Mouse (Mus musculus) hindbrain, embryonic 13.5 days (tissue): ENCODE results near the gene Gm36864. TPM values are rescaled to one million over a fixed set of nuclear protein-coding genes. Genes with fewer than 3 reads are reported as not detected.
"Not testable (repeated sequence)": the region's sequence is repeated elsewhere in the genome, so short reads cannot be mapped to it uniquely, and the experiment has no call there.

Source experiments
- ATAC-seq: fragments of 200-750 bp; cut with Nextera tagmentation; 2 replicates; pipeline ENCODE4 v1.8.0; 2017; ENCODE audit warnings: moderate TSS enrichment; ENCODE audit not compliant: low FRiP score
- H3K27ac ChIP-seq: fragments of 300-500 bp; sonication (generic); 2 replicates; pipeline ENCODE4 v1.5.1; 2015; ENCODE audit warnings: inconsistent platforms, mild to moderate bottlenecking, moderate library complexity
- H3K27me3 ChIP-seq: fragments of 300-500 bp; sonication (generic); 2 replicates; pipeline ENCODE4 v1.6.1; 2015; ENCODE audit warnings: mild to moderate bottlenecking, inconsistent platforms
- H3K36me3 ChIP-seq: fragments of 300-500 bp; sonication (generic); 2 replicates; pipeline ENCODE4 v1.6.1; 2015; ENCODE audit warnings: mild to moderate bottlenecking, inconsistent platforms
- H3K4me1 ChIP-seq: fragments of 300-500 bp; sonication (generic); replicated peaks from 2 replicates; pipeline ENCODE4 v1.6.1; 2015; ENCODE audit warnings: inconsistent platforms
- H3K4me2 ChIP-seq: fragments of 300-500 bp; sonication (generic); 2 replicates; pipeline ENCODE4 v1.6.1; 2015; ENCODE audit warnings: inconsistent platforms, mild to moderate bottlenecking, moderate library complexity
- H3K4me3 ChIP-seq: fragments of 300-500 bp; sonication (generic); 2 replicates; pipeline ENCODE4 v1.5.1; 2015; ENCODE audit warnings: mild to moderate bottlenecking, inconsistent platforms
- H3K9ac ChIP-seq: fragments of 300-500 bp; sonication (generic); 2 replicates; pipeline ENCODE4 v1.6.1; 2015; ENCODE audit warnings: mild to moderate bottlenecking, inconsistent platforms
- H3K9me3 ChIP-seq: fragments of 300-500 bp; sonication (generic); 2 replicates; pipeline ENCODE4 v1.6.1; 2016; ENCODE audit warnings: inconsistent platforms
- WGBS: fragments of 180-500 bp; shearing (Covaris S2); methylation state at CpG from one replicate; pipeline ENCODE4 v1.1.7; 2015; 5-methylcytosine and 5-hydroxymethylcytosine counted together
- polyA plus RNA-seq: library from polyadenylated mRNA; unstranded; fragments of >200 nt; fragmentation: Nextera tagmentation; extraction: Ambion mirVana; gene quantifications from 2 replicates; pipeline ENCODE4 v1.2.1, GENCODE M21; 2015

Gm36864 gene
- polyA plus RNA-seq, 1 experiment from 2014 or later, result not detected

GRCm38 (mm10) chr7:44241163-44241562 lies 5.2 kb downstream of the Gm36864 start:
- Histone ChIP-seq H3K9me3 (no peaks in the 10 kb centered on the region), H3K27ac (no peak overlapping the region), H3K4me2 (no peak overlapping the region), H3K9ac (no peak overlapping the region), H3K36me3 (no peaks in the 10 kb centered on the region), H3K4me3 (no peak overlapping the region), H3K27me3 (peaks cover 6% of the 10 kb centered on the region; the same call in 1 of the 2 replicates), H3K4me1 (peaks cover 11% of the 10 kb centered on the region)
- ATAC-seq, result no peak
- 74% methylated on average over 2 of the region's 2 CpGs for WGBS

GRCm38 (mm10) chr7:44244080-44244479 lies 8.1 kb downstream of the Gm36864 start:
- H3K4me3 ChIP-seq, result no peak overlapping the region
- peaks cover 28% of the 10 kb centered on the region for H3K4me1 ChIP-seq
- no peak for ATAC-seq
- H3K9me3 ChIP-seq, result no peaks in the 10 kb centered on the region
- H3K27ac ChIP-seq, result no peak overlapping the region
- H3K4me2 ChIP-seq, result no peak overlapping the region
- peaks cover 6% of the 10 kb centered on the region; the same call in 1 of the 2 replicates for H3K27me3 ChIP-seq
- H3K9ac ChIP-seq, result no peak overlapping the region
- WGBS, result 42% methylated on average over 1 of the region's 1 CpGs
- peaks cover 11% of the 10 kb centered on the region for H3K36me3 ChIP-seq

GRCm38 (mm10) chr7:44246055-44246983 lies 10.3 kb downstream of the Gm36864 start, which contains the start of the genes 1700028J19Rik and 2410002F23Rik:
Gene 1700028J19Rik (minus strand): TSS chr7:44246695.
Gene 2410002F23Rik (plus strand): TSS chr7:44246722.
- peak within 1 kb of the TSS; percentile 95 for H3K9ac ChIP-seq
- H3K4me3 ChIP-seq, result peak within 1 kb of the TSS; percentile 78
- under 1% methylated on average over 62 of the region's 62 CpGs for WGBS
- ATAC-seq, result peak; percentile 85
- H3K36me3 ChIP-seq, result peaks cover 33% of the 10 kb centered on the region
- H3K27ac ChIP-seq, result peak within 1 kb of the TSS; percentile 94
- peaks cover 39% of the 10 kb centered on the region for H3K4me1 ChIP-seq
- H3K4me2 ChIP-seq, result peak within 1 kb of the TSS; percentile 82
- no peaks in the 10 kb centered on the region for H3K9me3 ChIP-seq
- peaks cover 6% of the 10 kb centered on the region; the same call in 1 of the 2 replicates for H3K27me3 ChIP-seq

- WGBS, result under 1% methylated on average over 23 of the region's 23 CpGs
- H3K9ac ChIP-seq, result peak overlapping the region; percentile 95
- peak overlapping the region; percentile 94 for H3K27ac ChIP-seq
- peak; percentile 11 for ATAC-seq
- peaks cover 36% of the 10 kb centered on the region for H3K36me3 ChIP-seq
- peak overlapping the region; percentile 78 for H3K4me3 ChIP-seq
- peaks cover 6% of the 10 kb centered on the region; the same call in 1 of the 2 replicates for H3K27me3 ChIP-seq
- H3K4me2 ChIP-seq, result peak overlapping the region; percentile 82
- peaks cover 39% of the 10 kb centered on the region for H3K4me1 ChIP-seq
- no peaks in the 10 kb centered on the region for H3K9me3 ChIP-seq
These were observed 11.1 kb downstream of the Gm36864 start for GRCm38 (mm10) chr7:44246984-44247470.

GRCm38 (mm10) chr7:44247971-44248370 lies 12.0 kb downstream of the Gm36864 start:
- Histone ChIP-seq H3K9ac (peak overlapping the region; percentile 95), H3K4me1 (peaks cover 48% of the 10 kb centered on the region), H3K27me3 (peaks cover 6% of the 10 kb centered on the region; the same call in 1 of the 2 replicates), H3K9me3 (no peaks in the 10 kb centered on the region), H3K36me3 (peaks cover 46% of the 10 kb centered on the region), H3K4me2 (peak overlapping the region; percentile 82), H3K27ac (no peak overlapping the region), H3K4me3 (peak overlapping the region; percentile 78)
- 97% methylated on average over 2 of the region's 2 CpGs for WGBS
- ATAC-seq, result no peak

GRCm38 (mm10) chr7:44249248-44249647 lies 13.3 kb downstream of the Gm36864 start:
- no peak for ATAC-seq
- WGBS, result 97% methylated on average over 4 of the region's 4 CpGs
- no peak overlapping the region for H3K27ac ChIP-seq
- no peaks in the 10 kb centered on the region for H3K27me3 ChIP-seq
- H3K36me3 ChIP-seq, result peaks cover 58% of the 10 kb centered on the region
- H3K4me3 ChIP-seq, result no peak overlapping the region
- no peak overlapping the region for H3K4me2 ChIP-seq
- H3K4me1 ChIP-seq, result peaks cover 50% of the 10 kb centered on the region
- no peak overlapping the region for H3K9ac ChIP-seq
- no peaks in the 10 kb centered on the region for H3K9me3 ChIP-seq

GRCm38 (mm10) chr7:44250732-44251275 lies 14.8 kb downstream of the Gm36864 start:
- not testable (repeated sequence) for ATAC-seq, H3K27ac ChIP-seq, H3K9me3 ChIP-seq, H3K4me3 ChIP-seq, H3K27me3 ChIP-seq, H3K9ac ChIP-seq, H3K4me2 ChIP-seq
- Histone ChIP-seq H3K4me1 (peaks cover 40% of the 10 kb centered on the region), H3K36me3 (peaks cover 63% of the 10 kb centered on the region)
- WGBS, result 92% methylated on average over 17 of the region's 17 CpGs

GRCm38 (mm10) chr7:44253023-44253616 lies 17.1 kb downstream of the Gm36864 start:
- Histone ChIP-seq H3K4me1 (peaks cover 31% of the 10 kb centered on the region), H3K4me2 (no peak overlapping the region), H3K9ac (no peak overlapping the region; the same call in 1 of the 2 replicates), H3K4me3 (no peak overlapping the region), H3K36me3 (peaks cover 60% of the 10 kb centered on the region), H3K27me3 (no peaks in the 10 kb centered on the region), H3K9me3 (no peaks in the 10 kb centered on the region), H3K27ac (no peak overlapping the region; the same call in 1 of the 2 replicates)
- WGBS, result 76% methylated on average over 15 of the region's 15 CpGs
- ATAC-seq, result no peak

GRCm38 (mm10) chr7:44254930-44255329 lies 19.0 kb downstream of the Gm36864 start:
- no peak for ATAC-seq
- H3K9ac ChIP-seq, result no peak overlapping the region
- 83% methylated on average over 6 of the region's 6 CpGs for WGBS
- H3K9me3 ChIP-seq, result no peaks in the 10 kb centered on the region
- H3K4me1 ChIP-seq, result peaks cover 13% of the 10 kb centered on the region; the same call in 1 of the 2 replicates
- H3K4me3 ChIP-seq, result no peak overlapping the region
- no peaks in the 10 kb centered on the region for H3K27me3 ChIP-seq
- H3K27ac ChIP-seq, result no peak overlapping the region
- H3K36me3 ChIP-seq, result peaks cover 43% of the 10 kb centered on the region
- no peak overlapping the region for H3K4me2 ChIP-seq

- no peak for ATAC-seq
- H3K4me2 ChIP-seq, result no peak within 1 kb of the TSS
- H3K4me1 ChIP-seq, result 0 out of 2 replicates have a peak, but pooled peaks cover 9% of the 10 kb centered on the region
- H3K27me3 ChIP-seq, result peaks cover 13% of the 10 kb centered on the region
- 84% methylated on average over 4 of the region's 4 CpGs for whole genome bisulfite sequencing
- H3K9ac ChIP-seq, result no peak within 1 kb of the TSS
- peaks cover 24% of the 10 kb centered on the region for H3K36me3 ChIP-seq
- no peak within 1 kb of the TSS for H3K27ac ChIP-seq
- no peaks in the 10 kb centered on the region for H3K9me3 ChIP-seq
- no peak within 1 kb of the TSS for H3K4me3 ChIP-seq
These were observed 21.3 kb downstream of the Gm36864 start, which contains the start of gene Acp4 for GRCm38 (mm10) chr7:44257278-44257677. Gene Acp4 (minus strand): TSS chr7:44257378.

GRCm38 (mm10) chr7:44260410-44260809 lies 24.4 kb downstream of the Gm36864 start:
- WGBS, result 76% methylated on average over 6 of the region's 6 CpGs
- Histone ChIP-seq H3K4me2 (no peak overlapping the region), H3K36me3 (no peaks in the 10 kb centered on the region; the same call in 1 of the 2 replicates), H3K9ac (no peak overlapping the region), H3K9me3 (no peaks in the 10 kb centered on the region), H3K27me3 (peaks cover 23% of the 10 kb centered on the region), H3K4me3 (no peak overlapping the region), H3K27ac (no peak overlapping the region), H3K4me1 (peaks cover 6% of the 10 kb centered on the region)
- no peak for ATAC-seq

GRCm38 (mm10) chr7:44261147-44261546 lies 25.2 kb downstream of the Gm36864 start, which contains the start of gene Gm15517:
Gene Gm15517 (plus strand): TSS chr7:44261447.
- Histone ChIP-seq H3K27me3 (peaks cover 23% of the 10 kb centered on the region), H3K4me3 (no peak within 1 kb of the TSS), H3K27ac (no peak within 1 kb of the TSS), H3K9ac (0 out of 2 replicates have a peak within 1 kb of the TSS, but pooled peaks have one; percentile 39), H3K4me2 (no peak within 1 kb of the TSS), H3K4me1 (peaks cover 6% of the 10 kb centered on the region), H3K9me3 (no peaks in the 10 kb centered on the region), H3K36me3 (no peaks in the 10 kb centered on the region)
- 53% methylated on average over 5 of the region's 5 CpGs for WGBS
- ATAC-seq, result no peak
